Mouse (Mus musculus) CH12.LX (cell line): ENCODE data around the gene Lrrn2. TPM values are rescaled to one million over a fixed set of nuclear protein-coding genes. Genes with fewer than 3 reads are reported as not detected.

Experiments used
- DNase-seq: peaks from one replicate; pipeline ENCODE4 v3.0.0-alpha.2; 2013; ENCODE audit errors: extremely low read depth
- H3K27ac ChIP-seq: 2 replicates; pipeline ENCODE4 v1.5.1; 2012; ENCODE audit warnings: low read depth, mild to moderate bottlenecking, control low read depth, moderate library complexity; ENCODE audit not compliant: insufficient read depth
- H3K27me3 ChIP-seq: replicated peaks from 2 replicates; pipeline ENCODE3; 2012; ENCODE audit warnings: inconsistent platforms
- H3K36me3 ChIP-seq, 2 experiments: replicated peaks in 1 of 2; 2 replicates each; pipeline versions ENCODE3 to v1.6.1; 2012; ENCODE audit warnings: inconsistent platforms in 1 of 2, low read length in 1 of 2, mild to moderate bottlenecking in 1 of 2, mixed read lengths in 1 of 2, moderate library complexity in 1 of 2; ENCODE audit not compliant: control insufficient read depth in 1 of 2, insufficient read depth in 1 of 2
- H3K4me1 ChIP-seq, 2 experiments: 2 replicates each; pipeline ENCODE4 v1.6.1; 2012; ENCODE audit warnings: inconsistent platforms in 1 of 2, moderate library complexity in 1 of 2; ENCODE audit not compliant: insufficient read depth in 2 of 2, control insufficient read depth in 1 of 2
- H3K4me2 ChIP-seq: 2 replicates; pipeline ENCODE4 v1.6.1; 2012; ENCODE audit warnings: low read depth, mild to moderate bottlenecking, control low read depth; ENCODE audit not compliant: poor library complexity, insufficient read depth, severe bottlenecking
- H3K4me3 ChIP-seq, 3 experiments: fragments of 150-350 bp in 1 of 3; sonication (generic) in 1 of 3; replicated peaks in 1 of 3; 2 replicates each; pipeline versions ENCODE3 to v1.5.1; 2011 to 2012; ENCODE audit warnings: low read depth in 2 of 3, low read length in 2 of 3, mild to moderate bottlenecking in 2 of 3, moderate library complexity in 2 of 3, control low read depth in 1 of 3, improper control_type of control experiment in 1 of 3, inconsistent platforms in 1 of 3, mixed read lengths in 1 of 3; ENCODE audit not compliant: poor library complexity in 1 of 3
- H3K79me2 ChIP-seq: replicated peaks from 2 replicates; pipeline ENCODE4 v1.6.1; 2012; ENCODE audit warnings: mild to moderate bottlenecking, moderate library complexity; ENCODE audit not compliant: control insufficient read depth, poor library complexity, insufficient read depth, severe bottlenecking; ENCODE audit errors: extremely low read depth
- H3K9ac ChIP-seq: 2 replicates; pipeline ENCODE4 v1.6.1; 2012; ENCODE audit warnings: low read depth, mild to moderate bottlenecking, control low read depth, moderate library complexity; ENCODE audit not compliant: insufficient read depth
- H3K9me3 ChIP-seq: replicated peaks from 2 replicates; pipeline ENCODE3; 2012; ENCODE audit warnings: low read length, inconsistent platforms, mixed read lengths
- BHLHE40 ChIP-seq: IDR thresholded peaks from 2 replicates; pipeline ENCODE4 v1.6.1; 2011; ENCODE audit warnings: mild to moderate bottlenecking, low read depth, low read length, improper control_type of control experiment
- CHD2 ChIP-seq: IDR thresholded peaks from 2 replicates; pipeline ENCODE4 v1.6.1; 2011; ENCODE audit warnings: low read length, improper control_type of control experiment
- ELF1 ChIP-seq: IDR thresholded peaks from 2 replicates; pipeline ENCODE4 v1.6.1; 2014; ENCODE audit warnings: low read depth, mild to moderate bottlenecking, inconsistent platforms, low read length, improper control_type of control experiment
- EP300 ChIP-seq: IDR thresholded peaks from 2 replicates; pipeline ENCODE4 v1.6.1; 2011; ENCODE audit warnings: low read length, improper control_type of control experiment
- ETS1 ChIP-seq: conservative IDR thresholded peaks from 2 replicates; pipeline ENCODE4 v1.6.1; 2012; ENCODE audit warnings: low read depth, mild to moderate bottlenecking, inconsistent platforms, low read length, improper control_type of control experiment, moderate library complexity
- IRF4 ChIP-seq: IDR thresholded peaks from 2 replicates; pipeline ENCODE4 v1.6.1; 2014; ENCODE audit warnings: low read depth, mild to moderate bottlenecking, inconsistent platforms, low read length, improper control_type of control experiment
- JUND ChIP-seq: conservative IDR thresholded peaks from 2 replicates; pipeline ENCODE4 v1.6.1; 2011; ENCODE audit warnings: low read depth, low read length, improper control_type of control experiment
- KAT2A ChIP-seq: IDR thresholded peaks from 2 replicates; pipeline ENCODE4 v1.6.1; 2012; ENCODE audit warnings: low read length, improper control_type of control experiment, inconsistent platforms; ENCODE audit not compliant: insufficient replicate concordance
- MAFK ChIP-seq: IDR thresholded peaks from 2 replicates; pipeline ENCODE4 v1.6.1; 2011; ENCODE audit warnings: low read length, improper control_type of control experiment; ENCODE audit not compliant: insufficient replicate concordance
- MXI1 ChIP-seq: IDR thresholded peaks from 2 replicates; pipeline ENCODE4 v1.6.1; 2011; ENCODE audit warnings: mild to moderate bottlenecking, low read depth, low read length, improper control_type of control experiment
- MYC ChIP-seq: IDR thresholded peaks from 2 replicates; pipeline ENCODE4 v1.6.1; 2011; ENCODE audit warnings: low read depth, mild to moderate bottlenecking, improper control_type of control experiment, low read length
- PAX5 ChIP-seq: IDR thresholded peaks from 2 replicates; pipeline ENCODE4 v1.6.1; 2012; ENCODE audit warnings: low read length, inconsistent platforms, mixed read lengths
- POLR2A ChIP-seq: IDR thresholded peaks from 2 replicates; pipeline ENCODE4 v1.6.1; 2011; ENCODE audit warnings: low read depth, mild to moderate bottlenecking, improper control_type of control experiment, low read length
- RCOR1 ChIP-seq: conservative IDR thresholded peaks from 2 replicates; pipeline ENCODE4 v1.6.1; 2012; ENCODE audit warnings: low read depth, mild to moderate bottlenecking, inconsistent platforms, low read length, improper control_type of control experiment
- SIN3A ChIP-seq: IDR thresholded peaks from 2 replicates; pipeline ENCODE4 v1.6.1; 2012; ENCODE audit warnings: low read length, improper control_type of control experiment, inconsistent platforms
- TBP ChIP-seq: conservative IDR thresholded peaks from 2 replicates; pipeline ENCODE4 v1.6.1; 2011; ENCODE audit warnings: low read depth, low read length, improper control_type of control experiment
- UBTF ChIP-seq: IDR thresholded peaks from 2 replicates; pipeline ENCODE4 v1.6.1; 2012; ENCODE audit warnings: low read depth, mild to moderate bottlenecking, inconsistent platforms, low read length, improper control_type of control experiment, moderate library complexity
- USF1 ChIP-seq: IDR thresholded peaks from 2 replicates; pipeline ENCODE4 v1.6.1; 2014; ENCODE audit warnings: low read depth, mild to moderate bottlenecking, inconsistent platforms, low read length, improper control_type of control experiment
- ZC3H11A ChIP-seq: IDR thresholded peaks from 2 replicates; pipeline ENCODE4 v1.6.1; 2012; ENCODE audit warnings: low read depth, mild to moderate bottlenecking, inconsistent platforms, low read length, improper control_type of control experiment
- dilution Hi-C: fragments of 300-500 bp; cut with MboI; formaldehyde crosslinking; loops from 2 replicates; pipeline ENCODE4 v1.14.3; 2020; ENCODE audit warnings: low sequenced_read_pairs; ENCODE audit not compliant: extremely low pct_unique_long_range_greater_than_20kb, extremely low pct_ligation_motif_present
- in situ Hi-C: fragments of 300-500 bp; cut with MboI; formaldehyde crosslinking; loops from 3 replicates; pipeline ENCODE4 v1.14.3; 2019; ENCODE audit warnings: low sequenced_read_pairs, low pct_ligation_motif_present, low pct_unique_long_range_greater_than_20kb, mixed read lengths
- polyA plus RNA-seq: library from polyadenylated mRNA; unstranded; fragments of >175 nt; gene quantifications from 2 replicates; pipeline ENCODE4 v1.2.1, GENCODE M21; 2012; ENCODE audit warnings: low read depth; ENCODE audit not compliant: insufficient read length
- total RNA-seq, 2 experiments: library from RNA; depleted of rRNA; stranded (reverse); fragments of 300-350 nt in 1 of 2; fragments of >200 nt in 1 of 2; gene quantifications; 2 replicates each; pipeline ENCODE4 v1.2.3; 2012 to 2014

Lrrn2 gene
- total and polyA plus RNA-seq, 3 experiments, result not detected

DNA sequence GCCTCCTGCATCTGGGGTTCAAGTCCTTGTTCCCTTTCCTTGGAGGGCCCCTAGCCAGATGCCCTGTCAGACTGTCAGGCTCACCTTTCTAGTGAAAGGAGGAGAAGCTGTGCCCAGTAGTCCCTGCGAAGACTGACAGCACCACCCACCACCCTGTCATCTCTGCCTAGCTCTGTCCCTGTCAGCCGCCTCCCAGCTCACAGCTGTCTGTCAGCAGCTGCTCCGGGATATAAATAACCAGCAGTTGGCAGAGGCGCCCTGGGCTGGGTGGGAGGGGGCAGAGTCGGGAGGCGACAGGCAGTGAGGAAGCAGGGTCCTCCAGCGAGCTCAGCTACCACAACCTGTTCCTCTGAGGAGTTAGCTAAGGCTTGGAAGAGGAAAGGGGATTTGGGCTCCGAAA lies 26.8 kb upstream of the Lrrn2 start:
- Histone ChIP-seq H3K36me3 (no peaks in the 10 kb centered on the region), H3K9ac (no peak overlapping the region), H3K4me2 (no peak overlapping the region), H3K9me3 (no peaks in the 10 kb centered on the region), H3K79me2 (no peaks in the 10 kb centered on the region), H3K27ac (no peak overlapping the region), H3K27me3 (peaks cover 89% of the 10 kb centered on the region), H3K4me3 (no peak overlapping the region), H3K4me1 (no peaks in the 10 kb centered on the region)
- in situ Hi-C loops (no loop called here), dilution Hi-C loops (no loop called here)
- TF ChIP-seq IRF4 (no peak), RCOR1 (no peak), UBTF (no peak), MAFK (no peak), ETS1 (no peak), USF1 (no peak), JUND (no peak), EP300 (no peak), PAX5 (no peak), BHLHE40 (no peak), ELF1 (no peak)
- DNase-seq, result no peak

GRCm38 (mm10) chr1:132858516-132859383 lies 21.3 kb upstream of the Lrrn2 start:
- Histone ChIP-seq H3K4me3 (no peak overlapping the region), H3K4me1 (no peaks in the 10 kb centered on the region), H3K36me3 (no peaks in the 10 kb centered on the region), H3K9ac (no peak overlapping the region), H3K79me2 (no peaks in the 10 kb centered on the region), H3K4me2 (no peak overlapping the region), H3K9me3 (no peaks in the 10 kb centered on the region)
- in situ Hi-C loops, result no loop called here
- no peak for TF ChIP-seq ELF1
- no peak for TF ChIP-seq POLR2A
- no peak for TF ChIP-seq MAFK
- TF ChIP-seq MYC, result no peak
- TF ChIP-seq ZC3H11A, result no peak
- TF ChIP-seq TBP, result no peak
- no peak for TF ChIP-seq USF1
- TF ChIP-seq SIN3A, result no peak
- no peak for TF ChIP-seq JUND
- no peak for TF ChIP-seq EP300
- no peak for TF ChIP-seq CHD2
- no peak for TF ChIP-seq KAT2A
- TF ChIP-seq MXI1, result no peak
- TF ChIP-seq, all 38 proteins: peak for 0
- H3K27me3 ChIP-seq, result peaks cover 96% of the 10 kb centered on the region
- no peak for DNase-seq
- H3K27ac ChIP-seq, result no peak overlapping the region
- dilution Hi-C loops, result no loop called here
